Mouse (Mus musculus) liver, postnatal 0 days (tissue): ENCODE measurements at regions not wholly inside any gene's neighbourhood (a gene's known extent, or its start where the extent isn't known, plus 50 kb on each side); places are given as distances from the start of the nearest gene placed in this dataset.

ENCODE experiments used
- ATAC-seq: fragments of 200-750 bp; cut with Nextera tagmentation; 2 replicates; pipeline ENCODE4 v1.8.0; 2017; ENCODE audit warnings: mild to moderate bottlenecking, moderate library complexity
- DNase-seq: peaks from one replicate; pipeline ENCODE4 v3.0.0-alpha.2; 2016
- H3K27ac ChIP-seq: fragments of 300-500 bp; sonication (generic); 2 replicates; pipeline ENCODE4 v1.5.1; 2014; ENCODE audit warnings: antibody characterized with exemption, moderate library complexity, mild to moderate bottlenecking, low read depth
- H3K27me3 ChIP-seq: fragments of 300-500 bp; sonication (generic); 2 replicates; pipeline ENCODE4 v1.6.1; 2014; ENCODE audit warnings: low read length, control low read depth, mixed read lengths; ENCODE audit not compliant: insufficient read depth
- H3K36me3 ChIP-seq: fragments of 300-500 bp; sonication (generic); replicated peaks from 2 replicates; pipeline ENCODE4 v1.6.1; 2014; ENCODE audit warnings: mild to moderate bottlenecking, control low read depth, low read length, moderate library complexity, mixed read lengths; ENCODE audit not compliant: insufficient read depth
- H3K4me1 ChIP-seq: fragments of 300-500 bp; sonication (generic); 2 replicates; pipeline ENCODE4 v1.6.1; 2014; ENCODE audit warnings: antibody characterized with exemption, mild to moderate bottlenecking, control low read depth; ENCODE audit not compliant: insufficient read depth
- H3K4me2 ChIP-seq: fragments of 300-500 bp; sonication (generic); 2 replicates; pipeline ENCODE4 v1.6.1; 2014; ENCODE audit warnings: low read depth, mild to moderate bottlenecking, low read length, moderate library complexity, mixed read lengths
- H3K4me3 ChIP-seq: fragments of 300-500 bp; sonication (generic); 2 replicates; pipeline ENCODE4 v1.5.1; 2014; ENCODE audit warnings: low read depth, low read length
- H3K9ac ChIP-seq: fragments of 300-500 bp; sonication (generic); replicated peaks from 2 replicates; pipeline ENCODE4 v1.6.1; 2014; ENCODE audit warnings: mild to moderate bottlenecking, moderate library complexity
- H3K9me3 ChIP-seq: fragments of 300-500 bp; sonication (generic); 2 replicates; pipeline ENCODE4 v1.6.1; 2016; ENCODE audit warnings: mild to moderate bottlenecking, control low read depth, low read length, mixed read lengths
- CTCF ChIP-seq: sonication (generic); IDR thresholded peaks from 2 replicates; pipeline ENCODE4 v1.5.1; 2016; ENCODE audit warnings: antibody characterized with exemption, low read depth
- EP300 ChIP-seq: IDR thresholded peaks from 2 replicates; pipeline ENCODE4 v1.6.1; 2016; ENCODE audit warnings: antibody characterized with exemption, low read depth, mild to moderate bottlenecking
- WGBS: fragments of 180-500 bp; shearing (Covaris S2); extraction: QIAGEN DNeasy Blood & Tissue Kit; methylation state at CpG from one replicate; pipeline ENCODE4 v1.1.7; 2014; ENCODE audit not compliant: insufficient replicate concordance; 5-methylcytosine and 5-hydroxymethylcytosine counted together

DNA sequence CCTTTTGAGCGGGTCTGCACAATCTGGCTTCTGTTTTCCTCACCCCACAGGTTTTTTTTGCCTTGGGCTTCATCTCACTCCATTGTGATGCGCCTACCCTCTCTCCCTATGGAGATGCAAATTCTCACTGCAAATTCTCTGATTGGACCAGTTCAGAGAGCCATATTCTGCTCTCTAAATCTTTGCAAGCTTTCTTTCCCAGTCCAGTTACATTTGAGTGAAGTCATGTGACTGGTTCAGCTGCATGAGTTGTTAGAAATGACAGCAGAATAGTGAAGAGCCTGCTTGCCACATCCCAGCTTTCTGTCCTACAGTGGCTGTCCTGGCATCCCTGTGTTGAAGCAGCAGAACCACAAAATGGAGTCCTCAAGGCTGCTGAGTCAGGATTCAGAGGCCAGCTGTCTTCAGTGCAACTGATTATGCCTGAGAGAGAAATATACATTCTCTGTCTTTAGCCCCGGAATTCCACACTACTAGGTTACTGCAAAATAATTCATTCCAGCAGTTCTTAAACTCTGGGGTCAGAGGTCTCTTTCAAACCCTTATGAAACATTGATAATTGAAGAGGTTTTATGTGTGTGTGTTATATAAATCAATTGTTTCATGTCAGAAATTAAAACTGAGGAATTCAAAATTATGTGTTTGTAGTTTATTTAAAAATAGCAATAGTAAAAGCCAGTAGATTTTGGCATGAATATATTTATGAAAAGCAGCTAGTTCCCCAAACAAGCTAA, 76.3 kb upstream of the Zfp644 start:
- Histone ChIP-seq H3K9ac (no peak overlapping the region), H3K27me3 (no peaks in the 10 kb centered on the region), H3K4me1 (no peaks in the 10 kb centered on the region), H3K4me3 (no peak overlapping the region), H3K9me3 (no peaks in the 10 kb centered on the region), H3K27ac (no peak overlapping the region), H3K36me3 (no peaks in the 10 kb centered on the region), H3K4me2 (no peak overlapping the region)
- ATAC-seq (no peak), DNase-seq (no peak)
- WGBS = 65% methylated on average over 3 of the region's 3 CpGs
- TF ChIP-seq EP300 (no peak), CTCF (no peak)

DNA sequence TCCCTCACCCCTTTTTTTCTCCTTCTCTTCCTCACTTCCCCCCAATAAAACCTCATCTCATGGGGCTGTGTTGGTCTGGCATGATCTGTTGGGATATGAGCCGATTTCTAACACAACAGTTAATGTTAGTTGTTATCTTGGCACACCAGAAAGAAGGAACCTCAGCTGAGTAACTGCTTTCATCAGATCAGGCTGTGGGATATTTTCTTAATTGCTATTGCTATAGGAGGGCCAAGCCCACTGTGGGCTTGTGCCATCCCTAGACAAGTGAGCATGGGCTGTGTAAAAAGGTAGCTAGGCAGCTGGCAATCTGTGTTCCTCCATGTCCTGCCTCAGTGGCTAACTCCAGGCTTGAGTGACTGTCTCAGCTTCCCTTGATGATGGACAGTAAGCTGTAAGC, 73.9 kb upstream of the Zfp644 start:
- no peak for ATAC-seq
- no peaks in the 10 kb centered on the region for H3K36me3 ChIP-seq
- no peak overlapping the region for H3K9ac ChIP-seq
- no peak for TF ChIP-seq EP300
- TF ChIP-seq CTCF = no peak
- no peak overlapping the region for H3K4me3 ChIP-seq
- H3K27ac ChIP-seq = no peak overlapping the region
- no peak overlapping the region for H3K4me2 ChIP-seq
- H3K4me1 ChIP-seq = no peaks in the 10 kb centered on the region
- no peak for DNase-seq
- 55% methylated on average over 1 of the region's 1 CpGs for WGBS
- H3K9me3 ChIP-seq = no peaks in the 10 kb centered on the region
- H3K27me3 ChIP-seq = no peaks in the 10 kb centered on the region

DNA sequence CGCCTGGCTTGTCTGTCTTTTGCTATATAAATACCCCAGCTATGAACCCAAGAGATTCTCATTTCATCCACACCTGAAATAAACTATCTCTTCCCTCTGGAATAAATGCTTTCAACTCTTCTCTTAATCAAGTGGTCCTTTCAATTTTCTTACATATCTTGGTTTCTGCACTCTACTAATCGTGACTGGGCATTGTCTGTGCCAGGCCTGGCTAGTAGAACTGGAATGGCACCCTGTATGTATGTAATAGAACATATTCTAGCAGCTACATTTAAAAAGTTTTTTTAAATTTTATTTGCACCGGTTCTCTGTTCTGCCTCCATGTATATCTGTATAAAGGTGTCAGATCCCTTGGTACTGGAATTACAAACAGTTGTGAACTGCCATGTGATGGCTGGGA, 68.2 kb upstream of the Zfp644 start:
- Histone ChIP-seq H3K36me3 (no peaks in the 10 kb centered on the region), H3K27ac (no peak overlapping the region), H3K4me3 (no peak overlapping the region), H3K4me2 (no peak overlapping the region), H3K9me3 (no peaks in the 10 kb centered on the region), H3K27me3 (no peaks in the 10 kb centered on the region), H3K4me1 (no peaks in the 10 kb centered on the region), H3K9ac (no peak overlapping the region)
- TF ChIP-seq EP300 (no peak), CTCF (no peak)
- 73% methylated on average over 3 of the region's 3 CpGs for WGBS
- no peak for DNase-seq
- ATAC-seq = no peak

DNA sequence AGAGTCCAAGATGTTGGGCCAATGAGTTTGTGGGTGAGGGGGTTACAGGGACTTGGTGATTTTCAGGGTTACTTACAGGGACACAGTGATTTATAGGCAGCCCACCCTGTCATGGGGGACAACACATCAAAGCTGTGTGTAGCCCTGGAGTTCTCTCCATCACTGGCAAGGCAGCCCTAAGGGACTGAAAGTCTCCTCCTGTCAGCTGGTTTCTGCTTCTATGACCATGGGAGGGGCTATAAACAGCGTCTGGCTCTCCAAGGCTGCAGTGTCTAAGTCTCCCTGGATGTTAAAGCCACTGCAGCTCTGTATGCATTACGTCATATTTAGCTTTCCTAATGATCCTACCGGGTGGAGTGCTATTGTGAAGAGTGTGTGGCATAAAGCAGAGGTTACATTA, 66.2 kb upstream of the Zfp644 start:
- Histone ChIP-seq H3K27ac (no peak overlapping the region), H3K36me3 (no peaks in the 10 kb centered on the region), H3K4me2 (no peak overlapping the region), H3K27me3 (peaks cover 7% of the 10 kb centered on the region), H3K9ac (no peak overlapping the region), H3K4me1 (no peaks in the 10 kb centered on the region), H3K9me3 (no peaks in the 10 kb centered on the region), H3K4me3 (no peak overlapping the region)
- ATAC-seq = no peak
- WGBS = 54% methylated on average over 3 of the region's 3 CpGs
- TF ChIP-seq CTCF (no peak), EP300 (no peak)
- DNase-seq = no peak

DNA sequence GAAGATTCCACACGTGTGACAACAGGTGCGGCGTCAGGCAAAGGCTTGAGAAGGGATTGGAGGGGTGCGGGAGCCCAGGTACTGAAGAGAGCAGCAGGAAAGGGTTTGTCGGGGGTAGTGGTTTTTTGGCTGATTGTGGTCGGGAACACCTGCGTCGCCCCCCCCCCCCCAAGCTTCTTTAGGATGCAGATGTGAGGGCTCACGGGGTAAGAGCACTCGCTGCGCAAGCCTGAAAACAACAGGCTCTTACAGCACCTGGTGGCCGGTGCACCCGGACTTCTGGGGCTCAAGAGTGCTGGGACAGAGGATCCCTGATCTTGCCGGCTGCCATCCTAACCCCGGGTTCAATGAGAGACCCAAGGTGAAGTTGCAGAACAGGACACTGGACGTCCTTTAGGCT, 60.9 kb upstream of the Zfp644 start:
- DNase-seq (no peak), ATAC-seq (no peak)
- peaks cover 24% of the 10 kb centered on the region for H3K27me3 ChIP-seq
- no peaks in the 10 kb centered on the region for H3K36me3 ChIP-seq
- no peaks in the 10 kb centered on the region for H3K9me3 ChIP-seq
- H3K4me3 ChIP-seq = no peak overlapping the region
- no peak overlapping the region for H3K27ac ChIP-seq
- 10% methylated on average over 16 of the region's 16 CpGs for WGBS
- H3K4me1 ChIP-seq = no peaks in the 10 kb centered on the region; the same call in 1 of the 2 replicates
- no peak overlapping the region for H3K9ac ChIP-seq
- no peak overlapping the region for H3K4me2 ChIP-seq
- TF ChIP-seq EP300 (no peak), CTCF (no peak)

DNA sequence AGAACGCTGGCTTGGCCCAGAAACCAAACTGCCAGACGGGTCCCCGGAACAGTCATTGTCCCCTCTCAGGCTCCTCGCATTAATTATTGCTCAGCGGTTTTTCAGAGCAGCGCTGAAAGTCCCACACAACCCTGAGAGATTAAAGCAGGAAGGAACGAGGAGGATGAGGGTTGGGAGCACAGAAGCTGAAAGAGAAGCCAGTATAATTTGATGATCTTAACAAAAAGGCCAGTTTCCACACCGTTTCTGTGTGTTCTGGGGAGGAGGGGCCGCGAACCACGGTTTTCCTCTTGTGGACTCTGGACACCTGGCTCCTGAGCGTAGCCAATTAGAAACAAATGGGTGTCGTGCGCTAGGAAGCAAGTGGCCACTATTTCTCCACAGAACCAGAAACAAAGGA, 60.3 kb upstream of the Zfp644 start:
- H3K36me3 ChIP-seq = no peaks in the 10 kb centered on the region
- TF ChIP-seq EP300 (no peak), CTCF (no peak)
- H3K4me3 ChIP-seq = 0 out of 2 replicates have a peak overlapping the region, but pooled peaks have one; percentile 6
- peaks cover 24% of the 10 kb centered on the region for H3K27me3 ChIP-seq
- H3K4me2 ChIP-seq = no peak overlapping the region; the same call in 1 of the 2 replicates
- H3K4me1 ChIP-seq = no peaks in the 10 kb centered on the region; the same call in 1 of the 2 replicates
- ATAC-seq = no peak
- no peak for DNase-seq
- 4% methylated on average over 14 of the region's 14 CpGs for WGBS
- no peaks in the 10 kb centered on the region for H3K9me3 ChIP-seq
- no peak overlapping the region for H3K27ac ChIP-seq
- no peak overlapping the region for H3K9ac ChIP-seq
